Mouse (Mus musculus): ENCODE data around the gene Tsc1. TPM values are rescaled to one million over a fixed set of nuclear protein-coding genes. Genes with fewer than 3 reads are reported as not detected.

The Tsc1 gene
- total RNA-seq, 4 experiments from 2014 or later: 20.0 to 30.8 (median 25.2) TPM

GRCm38 (mm10) chr2:28737112-28737511, 96.1 kb downstream of the Tsc1 start:
- DNase-seq: no peak

GRCm38 (mm10) chr2:28740159-28740558, 99.1 kb downstream of the Tsc1 start:
- DNase-seq: no peak

Small RNAs within 50 kb of the gene (microRNA-seq; reads per million reads assigned to microRNA genes)
- gene Gm22824 (0 reads per million in 2 experiments), gene Mir3088 (0.50 to 1.9 reads per million in 2 experiments)

Other genes with a start within 250 kb of the Tsc1 start
- gene Ppp1r26, start 194.4 kb upstream of the Tsc1 start, total RNA-seq (2022): 10 to 100 TPM in 2 of 4 experiments, 1 to 10 TPM in 2; 6.2 to 14.0 (median 10.4) TPM
- under 1 TPM in 3 of 4 experiments, not detected in 1; 0.49 to 0.99 (median 0.89) TPM for gene 1700007K13Rik, start 174.9 kb upstream of the Tsc1 start, total RNA-seq (2022)
- gene Mrps2, start 173.2 kb upstream of the Tsc1 start, total RNA-seq (2022): 10 to 100 TPM; 39.7 to 52.1 (median 46.1) TPM
- 10 to 100 TPM in 1 of 4 experiments, 1 to 10 TPM in 3; 4.8 to 12.6 (median 6.7) TPM for gene Gbgt1, start 144.3 kb upstream of the Tsc1 start, total RNA-seq (2022)
- gene Gm10134, start 135.1 kb upstream of the Tsc1 start, total RNA-seq (2022): 1 to 10 TPM; 3.0 to 5.1 (median 4.7) TPM
- gene Ralgds, start 128.1 kb upstream of the Tsc1 start, total RNA-seq (2022): 10 to 100 TPM; 33.3 to 51.0 (median 38.6) TPM
- gene Cel, start 77.8 kb upstream of the Tsc1 start, total RNA-seq (2022): not detected
- 10 to 100 TPM; 21.4 to 26.3 (median 23.4) TPM for gene Gtf3c5, start 57.5 kb upstream of the Tsc1 start, total RNA-seq (2022)
- gene Gfi1b, start 19.2 kb upstream of the Tsc1 start, total RNA-seq (2022): not detected
- gene Spaca9, start 58.5 kb downstream of the Tsc1 start, total RNA-seq (2022): under 1 TPM in 3 of 4 experiments, not detected in 1; 0.52 to 0.77 (median 0.75) TPM
- gene Ak8, start 58.9 kb downstream of the Tsc1 start, total RNA-seq (2022): under 1 TPM; 0.20 to 0.80 (median 0.62) TPM
- gene Gtf3c4, start 199.1 kb downstream of the Tsc1 start, total RNA-seq (2022): 10 to 100 TPM; 35.2 to 45.4 (median 35.6) TPM
- 10 to 100 TPM in 2 of 4 experiments, 1 to 10 TPM in 2; 8.9 to 13.2 (median 9.8) TPM for gene Ddx31, start 199.2 kb downstream of the Tsc1 start, total RNA-seq (2022)